Mouse (Mus musculus) embryonic facial prominence, embryonic 11.5 days (tissue): ENCODE results near the gene Spint2. TPM values are rescaled to one million over a fixed set of nuclear protein-coding genes. Genes with fewer than 3 reads are reported as not detected.

Experiments used
- ATAC-seq: fragments of 200-750 bp; cut with Nextera tagmentation; replicated peaks from 2 replicates; pipeline ENCODE4 v1.8.0; 2017; ENCODE audit warnings: low read depth; ENCODE audit not compliant: insufficient number of reproducible peaks, low FRiP score, low TSS enrichment
- DNase-seq: peaks from one replicate; pipeline ENCODE4 v3.0.0-alpha.2; 2015; ENCODE audit warnings: low spot score
- H3K27ac ChIP-seq: fragments of 300-500 bp; sonication (generic); replicated peaks from 2 replicates; pipeline ENCODE4 v1.5.1; 2014; ENCODE audit warnings: mild to moderate bottlenecking, low read depth, low read length, control low read depth
- H3K27me3 ChIP-seq: fragments of 300-500 bp; sonication (generic); 2 replicates; pipeline ENCODE4 v1.6.1; 2014; ENCODE audit warnings: mild to moderate bottlenecking, low read length, moderate library complexity, mixed read lengths; ENCODE audit not compliant: control insufficient read depth, insufficient read depth
- H3K36me3 ChIP-seq: fragments of 300-500 bp; sonication (generic); replicated peaks from 2 replicates; pipeline ENCODE4 v1.6.1; 2014; ENCODE audit warnings: low read depth, mild to moderate bottlenecking, low read length, moderate library complexity, mixed read lengths; ENCODE audit not compliant: control insufficient read depth, insufficient read depth
- H3K4me1 ChIP-seq: fragments of 300-500 bp; sonication (generic); 2 replicates; pipeline ENCODE4 v1.6.1; 2014; ENCODE audit warnings: low read length, mixed read lengths; ENCODE audit not compliant: control insufficient read depth, insufficient read depth
- H3K4me2 ChIP-seq: fragments of 300-500 bp; sonication (generic); 2 replicates; pipeline ENCODE4 v1.6.1; 2014; ENCODE audit warnings: low read depth, mild to moderate bottlenecking, control low read depth, low read length, moderate library complexity
- H3K4me3 ChIP-seq: fragments of 300-500 bp; sonication (generic); 2 replicates; pipeline ENCODE4 v1.5.1; 2014; ENCODE audit warnings: low read depth, low read length, control low read depth
- H3K9ac ChIP-seq: fragments of 300-500 bp; sonication (generic); replicated peaks from 2 replicates; pipeline ENCODE4 v1.6.1; 2014; ENCODE audit warnings: mild to moderate bottlenecking, control low read depth, low read length
- H3K9me3 ChIP-seq: fragments of 300-500 bp; sonication (generic); replicated peaks from 2 replicates; pipeline ENCODE4 v1.6.1; 2016; ENCODE audit warnings: mild to moderate bottlenecking, low read length, inconsistent platforms, mixed read lengths; ENCODE audit not compliant: control insufficient read depth
- WGBS: fragments of 180-500 bp; shearing (Covaris S2); extraction: QIAGEN DNeasy Blood & Tissue Kit; methylation state at CpG from one replicate; pipeline ENCODE4 v1.1.7; 2014; 5-methylcytosine and 5-hydroxymethylcytosine counted together
- polyA plus RNA-seq: library from polyadenylated mRNA; unstranded; fragments of >200 nt; fragmentation: Nextera tagmentation; extraction: Ambion mirVana; gene quantifications from 2 replicates; pipeline ENCODE4 v1.2.1, GENCODE M21; 2014

Spint2 gene
- polyA plus RNA-seq, 1 experiment from 2014 or later, result 71.4 TPM

- H3K27ac ChIP-seq, result no peak overlapping the region
- H3K4me2 ChIP-seq, result no peak overlapping the region
- no peaks in the 10 kb centered on the region; the same call in 1 of the 2 replicates for H3K4me1 ChIP-seq
- DNase-seq (peak; percentile 53), ATAC-seq (no peak)
- 53% methylated on average over 4 of the region's 4 CpGs for WGBS
- H3K27me3 ChIP-seq, result no peaks in the 10 kb centered on the region
- H3K36me3 ChIP-seq, result no peaks in the 10 kb centered on the region
- H3K4me3 ChIP-seq, result no peak overlapping the region
- H3K9me3 ChIP-seq, result no peaks in the 10 kb centered on the region
- H3K9ac ChIP-seq, result no peak overlapping the region
Measured at GRCm38 (mm10) chr7:29266931-29267330, 14.8 kb downstream of the Spint2 start.

- Histone ChIP-seq H3K4me2 (no peak overlapping the region), H3K27me3 (no peaks in the 10 kb centered on the region), H3K4me1 (no peaks in the 10 kb centered on the region; the same call in 1 of the 2 replicates), H3K9ac (no peak overlapping the region), H3K9me3 (no peaks in the 10 kb centered on the region), H3K27ac (no peak overlapping the region), H3K36me3 (no peaks in the 10 kb centered on the region), H3K4me3 (no peak overlapping the region)
- 78% methylated on average over 7 of the region's 7 CpGs for WGBS
- ATAC-seq (no peak), DNase-seq (no peak)
Measured at GRCm38 (mm10) chr7:29265636-29266035, 16.1 kb downstream of the Spint2 start.

DNA sequence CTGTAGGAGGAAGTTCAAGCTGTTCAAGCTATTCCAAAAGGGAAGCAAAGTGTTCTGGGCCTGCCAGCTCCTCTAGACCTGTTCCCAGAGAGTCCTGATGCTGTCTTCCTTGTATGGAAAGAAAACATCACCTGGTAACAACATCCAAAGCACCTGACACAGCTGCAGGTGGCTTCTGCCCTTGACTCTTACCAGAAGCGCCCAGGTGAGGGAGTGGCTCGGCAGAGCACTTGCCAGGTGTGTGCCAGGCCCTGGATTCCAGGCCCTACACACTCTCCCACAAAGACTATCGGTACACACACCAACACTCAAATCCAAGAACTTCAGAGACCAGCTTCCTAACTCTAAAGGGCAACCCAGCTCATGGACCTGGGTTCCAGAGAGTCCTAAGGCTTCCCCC, 17.9 kb downstream of the Spint2 start:
- Histone ChIP-seq H3K9ac (no peak overlapping the region), H3K9me3 (no peaks in the 10 kb centered on the region), H3K27me3 (no peaks in the 10 kb centered on the region), H3K36me3 (no peaks in the 10 kb centered on the region), H3K4me1 (peaks cover 7% of the 10 kb centered on the region; the same call in 1 of the 2 replicates), H3K4me3 (no peak overlapping the region), H3K27ac (no peak overlapping the region), H3K4me2 (no peak overlapping the region)
- DNase-seq (no peak), ATAC-seq (no peak)
- 97% methylated on average over 3 of the region's 3 CpGs for WGBS

- H3K4me3 ChIP-seq, result no peak overlapping the region
- H3K27ac ChIP-seq, result no peak overlapping the region
- H3K4me2 ChIP-seq, result no peak overlapping the region
- no peak overlapping the region for H3K9ac ChIP-seq
- peaks cover 7% of the 10 kb centered on the region; the same call in 1 of the 2 replicates for H3K4me1 ChIP-seq
- ATAC-seq (no peak), DNase-seq (no peak)
- H3K9me3 ChIP-seq, result no peaks in the 10 kb centered on the region
- 69% methylated on average over 6 of the region's 6 CpGs for WGBS
- H3K36me3 ChIP-seq, result no peaks in the 10 kb centered on the region
- H3K27me3 ChIP-seq, result no peaks in the 10 kb centered on the region
Measured at GRCm38 (mm10) chr7:29262151-29262550, 19.6 kb downstream of the Spint2 start.

DNA sequence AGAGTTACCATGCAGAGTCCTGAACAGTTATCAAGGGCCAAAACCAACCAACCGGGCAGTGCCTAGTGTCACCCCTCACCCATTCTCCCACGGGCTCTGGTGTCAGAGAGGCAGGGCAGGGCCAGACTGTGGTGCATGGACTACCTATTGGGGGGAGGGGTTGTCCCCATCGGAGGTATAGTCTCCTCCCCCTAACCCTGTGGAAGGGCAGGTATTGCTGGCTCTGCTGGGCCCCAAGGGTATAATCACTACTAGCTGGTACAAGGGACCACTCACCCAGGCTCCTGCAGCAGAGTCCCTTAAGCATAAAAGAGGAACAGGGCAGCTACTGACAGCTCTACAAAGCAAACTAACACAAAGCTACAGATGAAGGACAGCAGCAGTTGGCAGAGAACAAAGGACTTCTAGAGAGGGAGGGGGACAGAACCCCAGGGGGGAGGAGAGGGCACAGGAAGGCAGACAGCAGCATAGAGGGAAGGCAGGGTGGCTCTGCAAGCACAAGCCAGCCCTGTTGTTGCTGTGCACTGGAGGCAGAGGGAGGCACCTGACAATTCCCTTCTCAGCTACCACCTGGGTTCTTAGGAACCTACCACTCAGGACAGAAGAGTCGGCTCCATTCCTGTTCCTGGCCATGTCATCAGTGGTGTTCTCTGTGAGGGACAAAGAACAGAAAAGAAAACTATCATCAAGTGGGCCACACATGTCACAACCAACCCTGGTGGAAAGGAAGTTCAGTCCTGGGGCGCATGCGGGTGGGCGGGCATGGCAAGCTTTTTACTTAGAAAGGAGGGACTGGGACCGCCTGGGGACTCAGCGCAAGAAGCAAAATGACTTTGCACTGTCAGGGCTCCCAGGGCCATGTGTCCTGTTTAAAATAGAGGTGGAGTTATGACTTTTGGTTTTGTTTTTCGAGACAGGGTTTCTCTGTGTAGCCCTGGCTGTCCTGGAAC, 21.7 kb downstream of the Spint2 start:
- Histone ChIP-seq H3K4me3 (no peak overlapping the region), H3K27ac (no peak overlapping the region), H3K36me3 (no peaks in the 10 kb centered on the region), H3K27me3 (no peaks in the 10 kb centered on the region), H3K4me1 (0 out of 2 replicates have a peak, but pooled peaks cover 7% of the 10 kb centered on the region), H3K9ac (no peak overlapping the region), H3K4me2 (peak overlapping the region; percentile 7; the same call in 1 of the 2 replicates), H3K9me3 (no peaks in the 10 kb centered on the region)
- WGBS, result 73% methylated on average over 10 of the region's 10 CpGs
- DNase-seq (no peak), ATAC-seq (peak; percentile 63)

GRCm38 (mm10) chr7:29257368-29257767, 24.3 kb downstream of the Spint2 start:
- ATAC-seq (no peak), DNase-seq (no peak)
- Histone ChIP-seq H3K27me3 (no peaks in the 10 kb centered on the region), H3K4me1 (0 out of 2 replicates have a peak, but pooled peaks cover 7% of the 10 kb centered on the region), H3K9me3 (no peaks in the 10 kb centered on the region), H3K4me2 (no peak overlapping the region), H3K27ac (no peak overlapping the region), H3K9ac (no peak overlapping the region), H3K4me3 (no peak overlapping the region), H3K36me3 (no peaks in the 10 kb centered on the region)
- 86% methylated on average over 1 of the region's 1 CpGs for WGBS

DNA sequence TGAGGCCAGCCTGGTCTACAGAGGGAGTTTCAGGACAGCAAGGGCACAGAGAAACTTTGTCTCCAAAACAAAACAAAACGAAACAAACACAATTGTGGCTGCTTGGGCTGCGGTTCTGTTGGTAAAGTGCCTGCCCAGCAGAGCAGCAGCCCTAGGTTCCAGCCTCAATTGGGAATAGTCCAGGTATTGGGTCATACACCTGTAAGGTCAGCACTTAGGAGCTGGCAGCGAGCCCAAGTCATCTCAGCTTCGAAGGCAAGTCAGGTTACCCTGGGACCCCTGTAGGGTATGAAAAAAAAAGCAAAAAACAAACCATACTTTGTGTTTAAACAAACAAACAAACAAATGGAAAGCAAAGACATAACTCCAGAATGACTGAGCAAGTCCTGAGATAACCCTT, 25.8 kb downstream of the Spint2 start:
- DNase-seq, result no peak
- Histone ChIP-seq H3K4me3 (no peak overlapping the region), H3K36me3 (no peaks in the 10 kb centered on the region), H3K4me1 (0 out of 2 replicates have a peak, but pooled peaks cover 7% of the 10 kb centered on the region), H3K9ac (no peak overlapping the region), H3K27ac (no peak overlapping the region), H3K9me3 (no peaks in the 10 kb centered on the region), H3K4me2 (no peak overlapping the region), H3K27me3 (no peaks in the 10 kb centered on the region)
- 83% methylated on average over 4 of the region's 4 CpGs for WGBS
- ATAC-seq, result no peak

GRCm38 (mm10) chr7:29253842-29254241, 27.9 kb downstream of the Spint2 start:
- Histone ChIP-seq H3K27me3 (no peaks in the 10 kb centered on the region), H3K27ac (no peak overlapping the region), H3K9me3 (no peaks in the 10 kb centered on the region), H3K4me3 (no peak overlapping the region), H3K4me1 (no peaks in the 10 kb centered on the region), H3K4me2 (no peak overlapping the region), H3K36me3 (no peaks in the 10 kb centered on the region), H3K9ac (no peak overlapping the region)
- 45% methylated on average over 5 of the region's 5 CpGs for WGBS
- DNase-seq (no peak), ATAC-seq (no peak)
